Mouse (Mus musculus) mouse trophoblast stem cell (cell line): ENCODE results near the gene Kif11.

Source experiments
- in situ Hi-C, 2 experiments: fragments of 300-500 bp; cut with MseI, MboI; formaldehyde crosslinking; loops; 2 replicates in 1 of 2; 3 replicates in 1 of 2; pipeline ENCODE4 v1.15.1; 2025

Gene Kif11

GRCm38 (mm10) chr19:37375755-37376615, at the start of gene Kif11:
Gene Kif11 (plus strand): TSS chr19:37376403.
- in situ Hi-C loops: no loop called here

- in situ Hi-C loops: no loop called here
These were observed 49.0 kb upstream of the Kif11 start for GRCm38 (mm10) chr19:37327216-37327615.

GRCm38 (mm10) chr19:37332726-37333125, 43.5 kb upstream of the Kif11 start:
- in situ Hi-C loops: no loop called here

GRCm38 (mm10) chr19:37333357-37333756, 42.8 kb upstream of the Kif11 start:
- in situ Hi-C loops: no loop called here

GRCm38 (mm10) chr19:37335392-37335791, 40.8 kb upstream of the Kif11 start:
- in situ Hi-C loops: no loop called here

GRCm38 (mm10) chr19:37337752-37338151, 38.5 kb upstream of the Kif11 start, which contains the start of gene Ide:
Gene Ide (minus strand): TSS chr19:37337852.
- in situ Hi-C loops: no loop called here

- in situ Hi-C loops: no loop called here
These were observed 35.7 kb upstream of the Kif11 start for GRCm38 (mm10) chr19:37340495-37340894.

GRCm38 (mm10) chr19:37340931-37341330, 35.3 kb upstream of the Kif11 start:
- in situ Hi-C loops: no loop called here

GRCm38 (mm10) chr19:37343899-37344298, 32.3 kb upstream of the Kif11 start:
- in situ Hi-C loops: no loop called here

GRCm38 (mm10) chr19:37346258-37346657, 29.9 kb upstream of the Kif11 start:
- in situ Hi-C loops: no loop called here

- in situ Hi-C loops: no loop called here
These were observed 27.9 kb upstream of the Kif11 start for GRCm38 (mm10) chr19:37348331-37348730.

GRCm38 (mm10) chr19:37348952-37349351, 27.3 kb upstream of the Kif11 start:
- in situ Hi-C loops: no loop called here

GRCm38 (mm10) chr19:37352756-37353155, 23.4 kb upstream of the Kif11 start:
- in situ Hi-C loops: no loop called here

GRCm38 (mm10) chr19:37353331-37353730, 22.9 kb upstream of the Kif11 start:
- in situ Hi-C loops: no loop called here

GRCm38 (mm10) chr19:37360044-37360443, 16.2 kb upstream of the Kif11 start:
- in situ Hi-C loops: no loop called here

- in situ Hi-C loops: no loop called here
These were observed 13.7 kb upstream of the Kif11 start for GRCm38 (mm10) chr19:37362545-37362944.

- in situ Hi-C loops: no loop called here
These were observed 12.9 kb upstream of the Kif11 start for GRCm38 (mm10) chr19:37363128-37363939.

GRCm38 (mm10) chr19:37368990-37369389, 7.2 kb upstream of the Kif11 start:
- in situ Hi-C loops: no loop called here

- in situ Hi-C loops: no loop called here
These were observed 6.3 kb upstream of the Kif11 start for GRCm38 (mm10) chr19:37369921-37370320.

GRCm38 (mm10) chr19:37370356-37370755, 5.8 kb upstream of the Kif11 start:
- in situ Hi-C loops: no loop called here

GRCm38 (mm10) chr19:37374941-37375754, 1.1 kb upstream of the Kif11 start:
- in situ Hi-C loops: no loop called here

- in situ Hi-C loops: no loop called here
These were observed 638 bp downstream of the Kif11 start for GRCm38 (mm10) chr19:37376841-37377240.
